Mouse (Mus musculus) adrenal gland (tissue): ENCODE measurements around the gene Ncoa3.

Source experiments
- intact Hi-C: fragments of 180-260 bp; cut with DNase I; formaldehyde crosslinking; loops from one replicate; pipeline ENCODE4 v1.15.1; 2025

The Ncoa3 gene

GRCm38 (mm10) chr2:166031120-166031929, 38.9 kb downstream of the Ncoa3 start:
- intact Hi-C loops, result no loop called here

GRCm38 (mm10) chr2:166032628-166033027, 40.2 kb downstream of the Ncoa3 start:
- intact Hi-C loops, result no loop called here

GRCm38 (mm10) chr2:166034967-166035490, 42.6 kb downstream of the Ncoa3 start:
- intact Hi-C loops, result no loop called here

GRCm38 (mm10) chr2:166035725-166036124, 43.3 kb downstream of the Ncoa3 start:
- intact Hi-C loops, result loop anchor here (2.0 kb wide), 1 partner anchor 41 kb away; no protein-coding TSS in a partner anchor

GRCm38 (mm10) chr2:166039681-166040080, 47.2 kb downstream of the Ncoa3 start:
- intact Hi-C loops, result loop anchor here (10.0 kb wide), 1 partner anchor 255 kb away; no protein-coding TSS in a partner anchor

- intact Hi-C loops, result loop anchor here (10.0 kb wide), 1 partner anchor 258 kb away; no protein-coding TSS in a partner anchor
Measured at GRCm38 (mm10) chr2:166042542-166042941, 50.1 kb downstream of the Ncoa3 start.

- intact Hi-C loops, result loop anchor here (5.0 to 10.0 kb wide), 3 partner anchors 128 to 260 kb away; no protein-coding TSS in a partner anchor
Measured at GRCm38 (mm10) chr2:166045006-166045405, 52.6 kb downstream of the Ncoa3 start.

GRCm38 (mm10) chr2:166045549-166046501, 53.4 kb downstream of the Ncoa3 start:
- intact Hi-C loops, result loop anchor here (5.0 to 10.0 kb wide), 3 partner anchors 129 to 261 kb away; no protein-coding TSS in a partner anchor

- intact Hi-C loops, result loop anchor here (5.0 to 10.0 kb wide), 3 partner anchors 131 to 263 kb away; no protein-coding TSS in a partner anchor
Measured at GRCm38 (mm10) chr2:166047931-166048330, 55.5 kb downstream of the Ncoa3 start.

GRCm38 (mm10) chr2:166048852-166049251, 56.4 kb downstream of the Ncoa3 start:
- intact Hi-C loops, result loop anchor here (5.0 to 10.0 kb wide), 3 partner anchors 132 to 264 kb away; no protein-coding TSS in a partner anchor

GRCm38 (mm10) chr2:166051421-166051820, 59.0 kb downstream of the Ncoa3 start:
- intact Hi-C loops, result no loop called here

GRCm38 (mm10) chr2:166051966-166052365, 59.5 kb downstream of the Ncoa3 start:
- intact Hi-C loops, result no loop called here

- intact Hi-C loops, result no loop called here
Measured at GRCm38 (mm10) chr2:166054002-166054539, 61.6 kb downstream of the Ncoa3 start.

- intact Hi-C loops, result no loop called here
Measured at GRCm38 (mm10) chr2:166059684-166060423, 67.4 kb downstream of the Ncoa3 start.

- intact Hi-C loops, result no loop called here
Measured at GRCm38 (mm10) chr2:166062008-166062407, 69.6 kb downstream of the Ncoa3 start.

- intact Hi-C loops, result no loop called here
Measured at GRCm38 (mm10) chr2:166062431-166062830, 70.0 kb downstream of the Ncoa3 start.

GRCm38 (mm10) chr2:166066434-166066833, 74.0 kb downstream of the Ncoa3 start:
- intact Hi-C loops, result no loop called here

GRCm38 (mm10) chr2:166068261-166068660, 75.8 kb downstream of the Ncoa3 start:
- intact Hi-C loops, result no loop called here

- intact Hi-C loops, result no loop called here
Measured at GRCm38 (mm10) chr2:166069164-166069563, 76.7 kb downstream of the Ncoa3 start.

- intact Hi-C loops, result no loop called here
Measured at GRCm38 (mm10) chr2:166069738-166070137, 77.3 kb downstream of the Ncoa3 start.
